Mouse (Mus musculus): ENCODE data around the gene Fam20c. TPM values are rescaled to one million over a fixed set of nuclear protein-coding genes. Genes with fewer than 3 reads are reported as not detected.

Fam20c gene
- polyA plus RNA-seq, 1 experiment from 2014 or later: 188 TPM

GRCm38 (mm10) chr5:138735201-138735757 lies 19.0 kb upstream of the Fam20c start:
- POLR2A ChIA-PET: interaction anchor here (1.3 kb wide), 1 partner anchor 11 kb away, joined by 3 read pairs; no protein-coding TSS in a partner anchor
- no peak for ATAC-seq
- TF ChIP-seq CTCF (IDR thresholded peaks at IDR 0.05): no peak
- no peak for DNase-seq (ENCODE audit: low read depth, low spot score)
- CTCF ChIA-PET: interaction anchor here (0.7 to 1.4 kb wide), 2 partner anchors 10 to 30 kb away, joined by 3 read pairs; no protein-coding TSS in a partner anchor
- in situ Hi-C loops (cut with MboI; ENCODE audit: low pct_unique_long_range_greater_than_20kb): no loop called here
- no peaks in the 10 kb centered on the region for H3K27me3 ChIP-seq

- no peak for DNase-seq (ENCODE audit: low read depth, low spot score)
- no peak for ATAC-seq
- no peaks in the 10 kb centered on the region for H3K27me3 ChIP-seq
- in situ Hi-C loops (cut with MboI; ENCODE audit: low pct_unique_long_range_greater_than_20kb): no loop called here
- ChIA-PET POLR2A (no interaction called here), CTCF (interaction anchor here (1.4 to 2.6 kb wide), 2 partner anchors 10 to 33 kb away, joined by 4 to 9 read pairs; no protein-coding TSS in a partner anchor)
- no peak for TF ChIP-seq CTCF (IDR thresholded peaks at IDR 0.05)
These were observed 14.2 kb upstream of the Fam20c start for GRCm38 (mm10) chr5:138740150-138740549.

- TF ChIP-seq CTCF (IDR thresholded peaks at IDR 0.05): no peak
- no peaks in the 10 kb centered on the region for H3K27me3 ChIP-seq
- no peak for ATAC-seq
- in situ Hi-C loops (cut with MboI; ENCODE audit: low pct_unique_long_range_greater_than_20kb): no loop called here
- ChIA-PET CTCF (interaction anchor here (1.1 to 2.6 kb wide), 4 partner anchors 11 to 34 kb away, joined by 3 to 9 read pairs (median 4); no protein-coding TSS in a partner anchor), POLR2A (interaction anchor here (1.1 to 1.5 kb wide), 2 partner anchors 13 to 20 kb away, joined by 3 to 5 read pairs; partner anchors contain the start of gene Fam20c)
- no peak for DNase-seq (ENCODE audit: low read depth, low spot score)
These were observed 12.8 kb upstream of the Fam20c start for GRCm38 (mm10) chr5:138741516-138741915.

- CTCF ChIA-PET: interaction anchor here (1.1 to 2.6 kb wide), 3 partner anchors 12 to 17 kb away, joined by 3 to 9 read pairs (median 3); no protein-coding TSS in a partner anchor
- POLR2A ChIA-PET: interaction anchor here (1.1 to 1.5 kb wide), 2 partner anchors 12 to 20 kb away, joined by 3 to 5 read pairs; partner anchors contain the start of gene Fam20c
- no peak for TF ChIP-seq CTCF (IDR thresholded peaks at IDR 0.05)
- DNase-seq (ENCODE audit: low read depth, low spot score): no peak
- ATAC-seq: no peak
- in situ Hi-C loops (cut with MboI; ENCODE audit: low pct_unique_long_range_greater_than_20kb): no loop called here
- H3K27me3 ChIP-seq: no peaks in the 10 kb centered on the region
These were observed 12.0 kb upstream of the Fam20c start for GRCm38 (mm10) chr5:138742281-138742680.

GRCm38 (mm10) chr5:138743631-138744030 lies 10.7 kb upstream of the Fam20c start:
- CTCF ChIA-PET: no interaction called here
- in situ Hi-C loops (cut with MboI; ENCODE audit: low pct_unique_long_range_greater_than_20kb): no loop called here
- DNase-seq (ENCODE audit: low read depth, low spot score): no peak
- ATAC-seq: no peak
- POLR2A ChIA-PET: no interaction called here
- no peak for TF ChIP-seq CTCF (IDR thresholded peaks at IDR 0.05)
- no peaks in the 10 kb centered on the region for H3K27me3 ChIP-seq

- in situ Hi-C loops (cut with MboI; ENCODE audit: low pct_unique_long_range_greater_than_20kb): no loop called here
- POLR2A ChIA-PET: no interaction called here
- ATAC-seq (no peak), DNase-seq (ENCODE audit: low read depth, low spot score) (no peak)
- CTCF ChIA-PET: no interaction called here
- H3K27me3 ChIP-seq: no peaks in the 10 kb centered on the region
- no peak for TF ChIP-seq CTCF (IDR thresholded peaks at IDR 0.05)
These were observed 8.8 kb upstream of the Fam20c start for GRCm38 (mm10) chr5:138745378-138746099.

- POLR2A ChIA-PET: interaction anchor here (0.6 kb wide), 1 partner anchor 52 kb away, joined by 6 read pairs; no protein-coding TSS in a partner anchor
- TF ChIP-seq CTCF (IDR thresholded peaks at IDR 0.05): no peak
- no peaks in the 10 kb centered on the region for H3K27me3 ChIP-seq
- CTCF ChIA-PET: interaction anchor here (0.9 kb wide), 1 partner anchor 74 kb away, joined by 4 read pairs; no protein-coding TSS in a partner anchor
- ATAC-seq (no peak), DNase-seq (ENCODE audit: low read depth, low spot score) (no peak)
- in situ Hi-C loops (cut with MboI; ENCODE audit: low pct_unique_long_range_greater_than_20kb): loop anchor here (10.0 kb wide), 1 partner anchor 242 kb away; the partner anchor contains the start of gene Pdgfa
These were observed 1.0 kb upstream of the Fam20c start for GRCm38 (mm10) chr5:138753269-138753668.

- DNase-seq (ENCODE audit: low read depth, low spot score) (no peak), ATAC-seq (no peak)
- in situ Hi-C loops (cut with MboI; ENCODE audit: low pct_unique_long_range_greater_than_20kb): loop anchor here (10.0 kb wide), 1 partner anchor 241 kb away; the partner anchor contains the start of gene Pdgfa
- ChIA-PET POLR2A (interaction anchor here (0.6 to 1.7 kb wide), 4 partner anchors 9 to 52 kb away, joined by 4 to 6 read pairs (median 6); no protein-coding TSS in a partner anchor), CTCF (no interaction called here)
- TF ChIP-seq CTCF (IDR thresholded peaks at IDR 0.05): no peak
- no peaks in the 10 kb centered on the region for H3K27me3 ChIP-seq
These were observed 390 bp upstream of the Fam20c start for GRCm38 (mm10) chr5:138753946-138754302.

GRCm38 (mm10) chr5:138755121-138755452 lies 773 bp downstream of the Fam20c start:
- ATAC-seq (no peak), DNase-seq (ENCODE audit: low read depth, low spot score) (no peak)
- in situ Hi-C loops (cut with MboI; ENCODE audit: low pct_unique_long_range_greater_than_20kb): loop anchor here (10.0 kb wide), 1 partner anchor 240 kb away; the partner anchor contains the start of gene Pdgfa
- no peaks in the 10 kb centered on the region for H3K27me3 ChIP-seq
- ChIA-PET POLR2A (interaction anchor here (0.7 to 2.8 kb wide), 11 partner anchors 8 to 91 kb away, joined by 3 to 20 read pairs (median 4); no protein-coding TSS in a partner anchor), CTCF (no interaction called here)
- no peak for TF ChIP-seq CTCF (IDR thresholded peaks at IDR 0.05)

- ATAC-seq (peak; percentile 6), DNase-seq (ENCODE audit: low read depth, low spot score) (no peak)
- H3K27me3 ChIP-seq: no peaks in the 10 kb centered on the region
- TF ChIP-seq CTCF (IDR thresholded peaks at IDR 0.05): no peak
- in situ Hi-C loops (cut with MboI; ENCODE audit: low pct_unique_long_range_greater_than_20kb): loop anchor here (10.0 kb wide), 1 partner anchor 239 kb away; the partner anchor contains the start of gene Pdgfa
- ChIA-PET POLR2A (interaction anchor here (0.7 to 2.8 kb wide), 14 partner anchors 8 to 258 kb away, joined by 3 to 20 read pairs (median 4); no protein-coding TSS in a partner anchor), CTCF (interaction anchor here (0.8 to 1.6 kb wide), 3 partner anchors 11 to 45 kb away, joined by 3 to 6 read pairs (median 3); no protein-coding TSS in a partner anchor)
These were observed 1.4 kb downstream of the Fam20c start for GRCm38 (mm10) chr5:138755453-138756301.
